19 mouse cellular contexts compared by ENCODE assay signal in the genomic region with DNA sequence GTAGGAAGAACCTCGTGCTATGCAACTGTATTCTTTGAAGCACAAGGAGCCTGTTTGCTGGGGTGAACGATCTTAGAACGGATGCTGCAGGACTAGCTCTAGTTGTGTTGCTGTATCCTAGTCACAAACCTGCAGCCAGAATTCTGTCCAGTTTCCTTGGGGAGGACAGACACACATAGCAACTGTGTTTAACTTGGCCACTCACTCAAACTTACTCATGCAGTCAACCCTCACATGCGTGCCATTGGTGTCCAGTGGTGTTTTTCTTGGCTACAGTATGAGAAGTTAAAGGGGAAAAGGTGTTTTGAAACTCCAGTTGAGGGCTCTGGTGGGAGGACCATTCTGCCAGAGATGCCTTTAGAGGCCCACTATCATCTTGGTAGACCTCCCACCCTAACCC.
DNase-seq lines count a peak whose midpoint lies in the region; ATAC-seq and TF ChIP-seq lines count a peak whose summit lies in the region.
"Had no signal": no experiment of that assay in that cellular context is flagged by ENCODE, and none has a peak within 500 bp of the region (broad histone marks: within the 10 kb centered on the region; RNA-seq: fewer than 3 reads in every experiment).

No protein-coding gene starts in this region.

- H3K27ac ChIP-seq in heart, postnatal 0 days (ENCODE audit: low read depth): peak overlapping the region; percentile 66; the same call in 1 of the 2 replicates
- H3K27ac ChIP-seq in thymus, adult 2 months (ENCODE audit: control insufficient read depth, insufficient read depth, low read length): peak overlapping the region; percentile 97
- H3K27ac ChIP-seq in hindbrain, postnatal 0 days: no peak overlapping the region
- no peak overlapping the region for H3K27ac ChIP-seq in layer of hippocampus, adult 2 months
- H3K27ac ChIP-seq: embryonic facial prominence, embryonic 10.5 days; forebrain, embryonic 15.5 days; heart, embryonic 10.5 days; heart, embryonic 15.5 days; hindbrain, embryonic 15.5 days had no signal

- no peaks in the 10 kb centered on the region for H3K27me3 ChIP-seq in heart, postnatal 0 days (ENCODE audit: control insufficient read depth, insufficient read depth, low read length)
- H3K27me3 ChIP-seq in thymus, adult 2 months (ENCODE audit: control insufficient read depth, insufficient read depth, low read length): no peaks in the 10 kb centered on the region
- H3K27me3 ChIP-seq in hindbrain, postnatal 0 days (ENCODE audit: insufficient read depth, low read length): no peaks in the 10 kb centered on the region
- H3K27me3 ChIP-seq: forebrain, embryonic 15.5 days; heart, embryonic 15.5 days; hindbrain, embryonic 15.5 days had no signal

- intact Hi-C loops in heart, postnatal 25 days (cut with DNase I): loop anchor here (5.0 kb wide), 1 partner anchor 273 kb away; no protein-coding TSS in a partner anchor

- H3K9me3 ChIP-seq in heart, postnatal 0 days (replicated peaks; ENCODE audit: control insufficient read depth, low read length): no peaks in the 10 kb centered on the region
- no peaks in the 10 kb centered on the region for H3K9me3 ChIP-seq in hindbrain, postnatal 0 days (ENCODE audit: low read length)
- H3K9me3 ChIP-seq: embryonic facial prominence, embryonic 10.5 days; forebrain, embryonic 15.5 days; heart, embryonic 10.5 days; heart, embryonic 15.5 days; hindbrain, embryonic 15.5 days had no signal

- no peak for TF ChIP-seq EP300 in heart, postnatal 0 days (IDR thresholded peaks at IDR 0.05; ENCODE audit: low read depth)

- no peak for ATAC-seq in heart, postnatal 0 days (ENCODE audit: insufficient read depth, low read depth)
- no peak for ATAC-seq in hindbrain, postnatal 0 days
- ATAC-seq: forebrain, embryonic 15.5 days had no signal

- WGBS in heart, postnatal 0 days: 76% methylated on average over 4 of the region's 4 CpGs
- 79% methylated on average over 4 of the region's 4 CpGs for WGBS in thymus, adult 2 months
- WGBS in hindbrain, postnatal 0 days: 65% methylated on average over 4 of the region's 4 CpGs

- TF ChIP-seq CTCF in heart, postnatal 0 days (IDR thresholded peaks at IDR 0.05; ENCODE audit: low read depth): no peak
- TF ChIP-seq CTCF in thymus, adult 2 months (IDR thresholded peaks at IDR 0.05; ENCODE audit: borderline replicate concordance, control insufficient read depth, extremely low read depth, insufficient read depth, low read length, poor library complexity): no peak
- TF ChIP-seq CTCF in hindbrain, postnatal 0 days (IDR thresholded peaks at IDR 0.05; ENCODE audit: low read depth): no peak
- TF ChIP-seq CTCF in layer of hippocampus, adult 2 months (conservative IDR thresholded peaks at IDR 0.05): no peak

- no peak overlapping the region for H3K4me3 ChIP-seq in heart, postnatal 0 days (ENCODE audit: low read depth, low read length)
- H3K4me3 ChIP-seq in thymus, adult 2 months (ENCODE audit: control insufficient read depth, insufficient read depth, low read length): no peak overlapping the region
- no peak overlapping the region for H3K4me3 ChIP-seq in hindbrain, postnatal 0 days (ENCODE audit: low read length)
- H3K4me3 ChIP-seq in layer of hippocampus, adult 2 months: no peak overlapping the region
- H3K4me3 ChIP-seq: embryonic facial prominence, embryonic 10.5 days; erythroblast, embryonic 14.5 days; forebrain, embryonic 15.5 days; heart, embryonic 10.5 days; heart, embryonic 15.5 days; hindbrain, embryonic 15.5 days had no signal

- no peak for TF ChIP-seq POLR2A in thymus, adult 2 months (IDR thresholded peaks at IDR 0.05; ENCODE audit: control insufficient read depth, extremely low read depth, insufficient read depth, low read length, poor library complexity)

- no peak overlapping the region for H3K9ac ChIP-seq in heart, postnatal 0 days (replicated peaks; ENCODE audit: low read depth, low read length)
- no peak overlapping the region for H3K9ac ChIP-seq in hindbrain, postnatal 0 days (replicated peaks; ENCODE audit: low read length)
- H3K9ac ChIP-seq: forebrain, embryonic 15.5 days; heart, embryonic 15.5 days; hindbrain, embryonic 15.5 days had no signal

- H3K4me2 ChIP-seq in heart, postnatal 0 days (ENCODE audit: low read depth, low read length): no peak overlapping the region
- no peak overlapping the region for H3K4me2 ChIP-seq in hindbrain, postnatal 0 days (ENCODE audit: low read depth, low read length)
- H3K4me2 ChIP-seq: forebrain, embryonic 15.5 days; heart, embryonic 15.5 days; hindbrain, embryonic 15.5 days had no signal

- peaks cover 5% of the 10 kb centered on the region; the same call in 1 of the 2 replicates for H3K4me1 ChIP-seq in heart, postnatal 0 days (ENCODE audit: control insufficient read depth, insufficient read depth)
- H3K4me1 ChIP-seq in thymus, adult 2 months (replicated peaks; ENCODE audit: control insufficient read depth, insufficient read depth, low read length): peaks cover 47% of the 10 kb centered on the region
- H3K4me1 ChIP-seq in hindbrain, postnatal 0 days (ENCODE audit: insufficient read depth, low read length): no peaks in the 10 kb centered on the region
- H3K4me1 ChIP-seq: forebrain, embryonic 15.5 days; hindbrain, embryonic 15.5 days had no signal

- H3K36me3 ChIP-seq in heart, postnatal 0 days (replicated peaks; ENCODE audit: control insufficient read depth, insufficient read depth, low read length): no peaks in the 10 kb centered on the region
- no peaks in the 10 kb centered on the region for H3K36me3 ChIP-seq in thymus, adult 2 months (ENCODE audit: control insufficient read depth, insufficient read depth, low read length)
- no peaks in the 10 kb centered on the region for H3K36me3 ChIP-seq in hindbrain, postnatal 0 days (ENCODE audit: insufficient read depth, low read length)
- H3K36me3 ChIP-seq: embryonic facial prominence, embryonic 10.5 days; forebrain, embryonic 15.5 days; heart, embryonic 10.5 days; heart, embryonic 15.5 days; hindbrain, embryonic 15.5 days had no signal

- DNase-seq in heart, postnatal 0 days (ENCODE audit: low spot score): no peak
- no peak for DNase-seq in heart, postnatal 25 days (ENCODE audit: low spot score)
- DNase-seq in thymus, adult 2 months: no peak
- DNase-seq in thymus, adult 18-20 months: no peak
- peak; percentile 45 for DNase-seq in 3T3-L1 (ENCODE audit: low read depth, low spot score)
- DNase-seq in hindbrain, postnatal 0 days (ENCODE audit: low spot score): no peak
- DNase-seq in layer of hippocampus, adult 2 months (ENCODE audit: low spot score in 2 of 2): no peak
- DNase-seq: adrenal gland, adult 8-10 months; adrenal gland, postnatal 36 days; cerebellum, adult 2 months; cerebellum, postnatal 10 days; gastrocnemius, postnatal 36 days; heart, postnatal 36 days had no signal

Comparison
In these comparisons a context has a peak if more than half of its experiments do, and no peak if none do; other contexts are left out.
1. H3K27ac ChIP-seq: peak in heart, postnatal 0 days (single experiment) and thymus, adult 2 months (single experiment); none in hindbrain, postnatal 0 days (single experiment) and layer of hippocampus, adult 2 months (single experiment).